Mouse (Mus musculus) bone marrow, adult 2 months (tissue): ENCODE measurements around the gene Gria4.

Experiments used
- CTCF ChIP-seq: fragments of 200-500 bp; IDR thresholded peaks from 2 replicates; pipeline ENCODE4 v1.5.1; 2011; ENCODE audit warnings: low read length, control low read depth; ENCODE audit not compliant: control insufficient read depth, insufficient read depth
- POLR2A ChIP-seq: fragments of 200-500 bp; IDR thresholded peaks from 2 replicates; pipeline ENCODE4 v1.6.1; 2011; ENCODE audit warnings: low read depth, mild to moderate bottlenecking, control low read depth, low read length, borderline replicate concordance; ENCODE audit not compliant: control insufficient read depth

- TF ChIP-seq POLR2A (no peak; the same call in 1 of the 2 replicates), CTCF (no peak)
Observed at GRCm38 (mm10) chr9:4375828-4376639, 420.0 kb downstream of the Gria4 start, which contains the start of gene Msantd4.
